Mouse (Mus musculus): ENCODE data around the gene Kcng1. TPM values are rescaled to one million over a fixed set of nuclear protein-coding genes. Genes with fewer than 3 reads are reported as not detected.

Kcng1 gene
- polyA plus RNA-seq, 1 experiment = not detected

- Histone ChIP-seq H3K4me2 (ENCODE audit: low read depth) (no peak overlapping the region), H3K36me3 (ENCODE audit: control insufficient read depth, insufficient read depth) (no peaks in the 10 kb centered on the region), H3K79me2 (ENCODE audit: control insufficient read depth, insufficient read depth) (no peaks in the 10 kb centered on the region), H3ac (ENCODE audit: control insufficient read depth, insufficient read length) (no peak overlapping the region), H3K4me3 (no peak overlapping the region), H3K27me3 (ENCODE audit: control insufficient read depth, insufficient read depth, insufficient read length) (peaks cover 57% of the 10 kb centered on the region)
- TF ChIP-seq REST (IDR thresholded peaks at IDR 0.05; ENCODE audit: insufficient read depth, insufficient read length) = no peak
Observed at GRCm38 (mm10) chr2:168314646-168315446, 33.3 kb upstream of the Kcng1 start.

- H3K27me3 ChIP-seq (ENCODE audit: control insufficient read depth, insufficient read depth, insufficient read length) = peaks cover 61% of the 10 kb centered on the region
- no peak overlapping the region for H3ac ChIP-seq (ENCODE audit: control insufficient read depth, insufficient read length)
- H3K36me3 ChIP-seq (ENCODE audit: control insufficient read depth, insufficient read depth) = no peaks in the 10 kb centered on the region
- H3K79me2 ChIP-seq (ENCODE audit: control insufficient read depth, insufficient read depth) = no peaks in the 10 kb centered on the region
- H3K4me2 ChIP-seq (ENCODE audit: low read depth) = no peak overlapping the region
- TF ChIP-seq SRF (IDR thresholded peaks at IDR 0.05; ENCODE audit: control insufficient read depth, insufficient read length, low read depth) (no peak), MYOD1 (IDR thresholded peaks at IDR 0.05; ENCODE audit: control insufficient read depth in 1 of 3, insufficient read length in 2 of 3, low read depth in 2 of 3) (no peak), POLR2AphosphoS2 (IDR thresholded peaks at IDR 0.05; ENCODE audit: insufficient read length, low read depth) (no peak), MAX (IDR thresholded peaks at IDR 0.05; ENCODE audit: low read depth) (no peak), POLR2A (IDR thresholded peaks at IDR 0.05; ENCODE audit: insufficient read length, low read depth) (no peak), E2F4 (IDR thresholded peaks at IDR 0.05; ENCODE audit: insufficient read depth) (no peak), CEBPB (IDR thresholded peaks at IDR 0.05; ENCODE audit: insufficient read depth, poor library complexity, severe bottlenecking) (no peak), MYOG (IDR thresholded peaks at IDR 0.05; ENCODE audit: control insufficient read depth in 1 of 3, insufficient read depth in 1 of 3, insufficient read length in 2 of 3, low read depth in 2 of 3) (no peak), REST (IDR thresholded peaks at IDR 0.05; ENCODE audit: insufficient read depth, insufficient read length) (no peak), TCF3 (IDR thresholded peaks at IDR 0.05; ENCODE audit: insufficient read length, low read depth) (no peak)
- no peak overlapping the region for H3K4me3 ChIP-seq
Observed at GRCm38 (mm10) chr2:168312504-168312903, 31.0 kb upstream of the Kcng1 start.

GRCm38 (mm10) chr2:168311006-168311405, 29.5 kb upstream of the Kcng1 start:
- TF ChIP-seq POLR2AphosphoS2 (IDR thresholded peaks at IDR 0.05; ENCODE audit: insufficient read length, low read depth) (no peak), POLR2A (IDR thresholded peaks at IDR 0.05; ENCODE audit: insufficient read length, low read depth) (no peak), TCF3 (IDR thresholded peaks at IDR 0.05; ENCODE audit: insufficient read length, low read depth) (no peak), SRF (IDR thresholded peaks at IDR 0.05; ENCODE audit: control insufficient read depth, insufficient read length, low read depth) (no peak), E2F4 (IDR thresholded peaks at IDR 0.05; ENCODE audit: insufficient read depth) (no peak), TCF12 (IDR thresholded peaks at IDR 0.05; ENCODE audit: insufficient read depth, poor library complexity, severe bottlenecking) (no peak), USF1 (IDR thresholded peaks at IDR 0.05; ENCODE audit: low read depth) (no peak), MYOG (IDR thresholded peaks at IDR 0.05; ENCODE audit: control insufficient read depth in 1 of 3, insufficient read depth in 1 of 3, insufficient read length in 2 of 3, low read depth in 2 of 3) (no peak)
- H3K4me3 ChIP-seq = no peak overlapping the region
- no peak overlapping the region for H3K4me2 ChIP-seq (ENCODE audit: low read depth)
- no peaks in the 10 kb centered on the region for H3K36me3 ChIP-seq (ENCODE audit: control insufficient read depth, insufficient read depth)
- no peaks in the 10 kb centered on the region for H3K79me2 ChIP-seq (ENCODE audit: control insufficient read depth, insufficient read depth)
- H3ac ChIP-seq (ENCODE audit: control insufficient read depth, insufficient read length) = no peak overlapping the region
- peaks cover 55% of the 10 kb centered on the region for H3K27me3 ChIP-seq (ENCODE audit: control insufficient read depth, insufficient read depth, insufficient read length)

GRCm38 (mm10) chr2:168308916-168309315, 27.4 kb upstream of the Kcng1 start:
- Histone ChIP-seq H3K79me2 (ENCODE audit: control insufficient read depth, insufficient read depth) (no peaks in the 10 kb centered on the region), H3K36me3 (ENCODE audit: control insufficient read depth, insufficient read depth) (no peaks in the 10 kb centered on the region), H3K27me3 (ENCODE audit: control insufficient read depth, insufficient read depth, insufficient read length) (peaks cover 41% of the 10 kb centered on the region), H3ac (ENCODE audit: control insufficient read depth, insufficient read length) (no peak overlapping the region), H3K4me2 (ENCODE audit: low read depth) (no peak overlapping the region), H3K4me3 (no peak overlapping the region)
- no peak for TF ChIP-seq REST (IDR thresholded peaks at IDR 0.05; ENCODE audit: insufficient read depth, insufficient read length)
- TF ChIP-seq SRF (IDR thresholded peaks at IDR 0.05; ENCODE audit: control insufficient read depth, insufficient read length, low read depth) = no peak
- no peak for TF ChIP-seq POLR2A (IDR thresholded peaks at IDR 0.05; ENCODE audit: insufficient read length, low read depth)
- TF ChIP-seq CEBPB (IDR thresholded peaks at IDR 0.05; ENCODE audit: insufficient read depth, poor library complexity, severe bottlenecking) = no peak
- no peak for TF ChIP-seq MYOD1 (IDR thresholded peaks at IDR 0.05; ENCODE audit: control insufficient read depth in 1 of 3, insufficient read length in 2 of 3, low read depth in 2 of 3)

GRCm38 (mm10) chr2:168299650-168300049, 18.1 kb upstream of the Kcng1 start:
- Histone ChIP-seq H3K27me3 (ENCODE audit: control insufficient read depth, insufficient read depth, insufficient read length) (peaks cover 20% of the 10 kb centered on the region), H3K36me3 (ENCODE audit: control insufficient read depth, insufficient read depth) (no peaks in the 10 kb centered on the region)

More at GRCm38 (mm10) chr2:168299650-168300049, 18.1 kb upstream of the Kcng1 start:
- Histone ChIP-seq H3K4me3 (no peak overlapping the region), H3K4me2 (ENCODE audit: low read depth) (no peak overlapping the region), H3K79me2 (ENCODE audit: control insufficient read depth, insufficient read depth) (no peaks in the 10 kb centered on the region), H3ac (ENCODE audit: control insufficient read depth, insufficient read length) (no peak overlapping the region)
- TF ChIP-seq SRF (IDR thresholded peaks at IDR 0.05; ENCODE audit: control insufficient read depth, insufficient read length, low read depth) = no peak
- TF ChIP-seq MYOD1 (IDR thresholded peaks at IDR 0.05; ENCODE audit: control insufficient read depth in 1 of 3, insufficient read length in 2 of 3, low read depth in 2 of 3) = no peak
- no peak for TF ChIP-seq REST (IDR thresholded peaks at IDR 0.05; ENCODE audit: insufficient read depth, insufficient read length)
- TF ChIP-seq TCF3 (IDR thresholded peaks at IDR 0.05; ENCODE audit: insufficient read length, low read depth) = no peak
- TF ChIP-seq USF1 (IDR thresholded peaks at IDR 0.05; ENCODE audit: low read depth) = no peak
- no peak for TF ChIP-seq MAX (IDR thresholded peaks at IDR 0.05; ENCODE audit: low read depth)
- no peak for TF ChIP-seq CEBPB (IDR thresholded peaks at IDR 0.05; ENCODE audit: insufficient read depth, poor library complexity, severe bottlenecking)
- no peak for TF ChIP-seq E2F4 (IDR thresholded peaks at IDR 0.05; ENCODE audit: insufficient read depth)
- TF ChIP-seq POLR2AphosphoS2 (IDR thresholded peaks at IDR 0.05; ENCODE audit: insufficient read length, low read depth) = no peak
- no peak for TF ChIP-seq TCF12 (IDR thresholded peaks at IDR 0.05; ENCODE audit: insufficient read depth, poor library complexity, severe bottlenecking)
- TF ChIP-seq MYOG (IDR thresholded peaks at IDR 0.05; ENCODE audit: control insufficient read depth in 1 of 3, insufficient read depth in 1 of 3, insufficient read length in 2 of 3, low read depth in 2 of 3) = no peak
- no peak for TF ChIP-seq POLR2A (IDR thresholded peaks at IDR 0.05; ENCODE audit: insufficient read length, low read depth)
